Mouse (Mus musculus) embryonic facial prominence, embryonic 14.5 days (tissue): ENCODE measurements around the gene Cxcr6. TPM values are rescaled to one million over a fixed set of nuclear protein-coding genes. Genes with fewer than 3 reads are reported as not detected.

Experiments
- ATAC-seq: fragments of 200-750 bp; cut with Nextera tagmentation; 2 replicates; pipeline ENCODE4 v1.8.0; 2017; ENCODE audit warnings: low read depth, moderate number of reproducible peaks, moderate TSS enrichment
- DNase-seq: peaks from one replicate; pipeline ENCODE4 v3.0.0-alpha.2; 2015; ENCODE audit warnings: low spot score
- H3K27ac ChIP-seq: fragments of 300-500 bp; sonication (generic); replicated peaks from 2 replicates; pipeline ENCODE4 v1.5.1; 2014; ENCODE audit warnings: low read depth, mild to moderate bottlenecking, low read length, moderate library complexity
- H3K27me3 ChIP-seq: fragments of 300-500 bp; sonication (generic); replicated peaks from 2 replicates; pipeline ENCODE4 v1.6.1; 2014; ENCODE audit warnings: low read length; ENCODE audit not compliant: control insufficient read depth, insufficient read depth
- H3K36me3 ChIP-seq: fragments of 300-500 bp; sonication (generic); 2 replicates; pipeline ENCODE4 v1.6.1; 2014; ENCODE audit warnings: low read length, mixed read lengths; ENCODE audit not compliant: control insufficient read depth, insufficient read depth
- H3K4me1 ChIP-seq: fragments of 300-500 bp; sonication (generic); 2 replicates; pipeline ENCODE4 v1.6.1; 2014; ENCODE audit warnings: antibody characterized with exemption, low read length; ENCODE audit not compliant: control insufficient read depth, insufficient read depth
- H3K4me2 ChIP-seq: fragments of 300-500 bp; sonication (generic); 2 replicates; pipeline ENCODE4 v1.6.1; 2014; ENCODE audit warnings: low read depth, mild to moderate bottlenecking, low read length, moderate library complexity, mixed read lengths
- H3K4me3 ChIP-seq: fragments of 300-500 bp; sonication (generic); 2 replicates; pipeline ENCODE4 v1.5.1; 2014; ENCODE audit warnings: low read depth, mild to moderate bottlenecking, low read length
- H3K9ac ChIP-seq: fragments of 300-500 bp; sonication (generic); 2 replicates; pipeline ENCODE4 v1.6.1; 2014; ENCODE audit warnings: low read depth, mild to moderate bottlenecking, low read length, moderate library complexity, mixed read lengths
- H3K9me3 ChIP-seq: fragments of 300-500 bp; sonication (generic); 2 replicates; pipeline ENCODE4 v1.6.1; 2016; ENCODE audit warnings: low read length; ENCODE audit not compliant: control insufficient read depth
- WGBS: fragments of 180-500 bp; shearing (Covaris S2); extraction: QIAGEN DNeasy Blood & Tissue Kit; methylation state at CpG from one replicate; pipeline ENCODE4 v1.1.7; 2014; 5-methylcytosine and 5-hydroxymethylcytosine counted together
- polyA plus RNA-seq: library from polyadenylated mRNA; unstranded; fragments of >200 nt; fragmentation: Nextera tagmentation; extraction: Ambion mirVana; gene quantifications from 2 replicates; pipeline ENCODE4 v1.2.1, GENCODE M21; 2014

The Cxcr6 gene
- polyA plus RNA-seq, 1 experiment from 2014 or later = 0.11 TPM

DNA sequence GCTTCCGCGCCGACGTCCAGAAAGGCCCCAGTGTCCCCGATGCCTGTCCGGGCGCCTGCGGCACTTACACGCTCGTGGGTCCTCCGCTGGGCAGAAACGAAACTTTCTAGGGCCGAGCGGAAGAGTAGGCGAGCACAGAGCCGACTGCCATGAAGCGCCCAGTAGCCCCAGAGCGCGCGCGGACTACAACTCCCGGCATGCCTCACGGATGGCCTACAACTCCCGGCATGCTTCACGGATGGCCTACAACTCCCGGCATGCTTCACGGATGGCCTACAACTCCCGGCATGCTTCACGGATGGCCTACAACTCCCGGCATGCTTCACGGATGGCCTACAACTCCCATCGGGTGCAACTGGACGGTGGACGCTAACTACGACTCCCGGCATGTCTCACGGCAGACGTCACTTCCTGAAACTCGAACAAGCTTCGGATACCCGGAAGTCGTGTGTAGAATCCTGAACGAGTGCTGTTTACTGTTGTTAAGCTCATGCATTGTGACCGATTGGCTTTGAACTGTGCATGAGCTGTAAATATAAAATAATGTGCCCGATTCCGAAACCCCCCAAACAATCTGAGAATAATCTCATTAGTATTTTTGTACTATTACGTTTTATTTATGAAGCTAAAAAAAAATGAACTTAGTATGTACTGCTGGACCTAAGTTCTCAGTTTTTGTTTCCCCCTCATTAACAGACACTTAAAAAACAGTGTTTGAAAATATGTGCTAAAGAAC lies 45.6 kb downstream of the Cxcr6 start, which contains the start of gene Fyco1:
Gene Fyco1, minus strand, starts transcription at position 187 of the 736 bp plus-strand sequence.
- no peaks in the 10 kb centered on the region for H3K27me3 ChIP-seq
- H3K36me3 ChIP-seq = no peaks in the 10 kb centered on the region
- H3K4me3 ChIP-seq = peak within 1 kb of the TSS; percentile 87
- peak; percentile 100 for DNase-seq
- WGBS = under 1% methylated on average over 40 of the region's 47 CpGs
- peaks cover 3% of the 10 kb centered on the region; the same call in 1 of the 2 replicates for H3K4me1 ChIP-seq
- H3K9me3 ChIP-seq = no peaks in the 10 kb centered on the region
- H3K9ac ChIP-seq = peak within 1 kb of the TSS; percentile 91
- ATAC-seq = peak; percentile 97
- H3K27ac ChIP-seq = peak within 1 kb of the TSS; percentile 96
- H3K4me2 ChIP-seq = peak within 1 kb of the TSS; percentile 80

DNA sequence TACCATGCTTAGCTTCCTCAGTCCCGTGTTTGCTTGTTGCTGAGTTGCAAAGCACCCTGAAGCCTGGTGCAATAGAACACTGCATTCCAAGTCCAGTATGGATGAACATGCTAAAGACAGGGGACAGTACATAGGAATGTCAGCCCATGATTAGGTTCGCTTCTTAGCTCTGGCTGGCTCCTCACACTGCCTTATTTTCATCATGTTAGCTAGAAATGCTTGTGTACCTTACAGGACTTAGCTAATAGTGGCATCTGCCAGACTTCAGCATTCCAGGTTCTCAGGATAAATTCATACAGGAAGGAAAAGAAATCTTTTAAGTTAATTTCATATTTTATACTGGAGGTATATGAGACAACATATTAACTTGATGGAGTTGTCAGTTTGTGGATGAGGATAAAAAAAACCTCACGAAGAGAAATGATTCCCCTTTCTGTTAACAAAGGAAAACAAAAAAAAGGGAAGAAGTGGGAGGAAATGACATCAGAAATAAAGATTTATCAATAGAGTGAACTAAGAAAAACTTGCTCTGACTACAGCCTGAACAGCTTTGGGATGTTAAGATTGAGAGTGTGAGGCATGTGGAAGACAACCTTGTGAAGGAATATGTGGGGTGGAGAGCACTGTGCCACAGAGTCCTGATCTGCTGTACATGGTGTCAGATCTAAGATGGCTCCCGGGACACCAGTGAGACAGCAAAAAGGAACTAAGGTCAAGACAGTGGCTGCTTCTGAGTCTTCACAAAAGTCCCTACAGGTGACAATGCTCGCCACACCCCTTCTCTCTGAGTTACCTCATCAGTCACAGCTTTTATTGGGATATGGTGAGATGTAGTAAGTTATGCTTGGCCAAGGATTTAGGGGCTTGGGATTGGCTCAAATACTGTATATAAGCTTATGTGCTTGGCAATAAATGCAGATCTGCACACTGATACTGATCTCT lies 46.4 kb downstream of the Cxcr6 start:
- peak overlapping the region; percentile 59 for H3K27ac ChIP-seq
- H3K4me1 ChIP-seq = peaks cover 3% of the 10 kb centered on the region; the same call in 1 of the 2 replicates
- no peaks in the 10 kb centered on the region for H3K36me3 ChIP-seq
- peak overlapping the region; percentile 55 for H3K4me2 ChIP-seq
- DNase-seq (no peak), ATAC-seq (no peak)
- peak overlapping the region; percentile 41 for H3K4me3 ChIP-seq
- H3K9ac ChIP-seq = peak overlapping the region; percentile 46
- no peaks in the 10 kb centered on the region for H3K9me3 ChIP-seq
- no peaks in the 10 kb centered on the region for H3K27me3 ChIP-seq
- WGBS = 69% methylated on average over 5 of the region's 5 CpGs

DNA sequence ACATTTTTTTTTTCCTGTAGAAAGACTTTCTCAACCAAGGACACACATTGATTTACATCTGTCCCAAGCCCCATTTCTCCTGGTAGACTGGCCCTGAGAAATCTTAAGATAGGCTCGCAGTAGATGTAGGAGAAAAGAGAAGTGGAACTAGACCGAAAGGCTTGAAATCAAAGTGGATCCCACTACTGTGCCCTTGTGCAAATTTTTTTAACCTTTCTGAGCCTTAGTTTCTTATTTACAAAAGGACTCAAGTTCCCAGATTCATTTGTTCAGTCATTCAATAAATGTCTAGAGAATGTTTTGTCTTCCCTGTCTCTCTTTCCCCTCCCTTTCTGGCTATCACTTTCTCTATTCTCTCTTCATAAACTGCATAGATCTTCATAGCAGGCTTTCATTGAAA lies 50.6 kb downstream of the Cxcr6 start:
- Histone ChIP-seq H3K4me1 (peaks cover 3% of the 10 kb centered on the region; the same call in 1 of the 2 replicates), H3K36me3 (no peaks in the 10 kb centered on the region), H3K9me3 (no peaks in the 10 kb centered on the region), H3K4me3 (no peak overlapping the region), H3K27me3 (no peaks in the 10 kb centered on the region), H3K27ac (no peak overlapping the region), H3K4me2 (no peak overlapping the region), H3K9ac (no peak overlapping the region)
- DNase-seq (no peak), ATAC-seq (no peak)
- WGBS = 79% methylated on average over 2 of the region's 2 CpGs

Other genes starting within 250 kb of the Cxcr6 start
- gene Slc6a20b, start 173.9 kb upstream of the Cxcr6 start, polyA plus RNA-seq = 0.10 and 0.17 TPM in 2 replicates
- 0.12 and 0.24 TPM in 2 replicates for gene Ccr9, start 128.0 kb upstream of the Cxcr6 start, polyA plus RNA-seq
- 0.99 and 1.5 TPM in 2 replicates for gene Slc6a20a, start 127.6 kb upstream of the Cxcr6 start, polyA plus RNA-seq
- gene Lztfl1, start 88.8 kb upstream of the Cxcr6 start, polyA plus RNA-seq = 68.4 and 72.1 TPM in 2 replicates
- 12.1 and 15.1 TPM in 2 replicates for gene Fyco1, start 45.4 kb downstream of the Cxcr6 start, polyA plus RNA-seq
- 0.06 TPM in 1 of 2 replicates, not detected in the other for gene Xcr1, start 55.6 kb downstream of the Cxcr6 start, polyA plus RNA-seq
- gene Ccr1, start 162.2 kb downstream of the Cxcr6 start, polyA plus RNA-seq = 4.7 and 5.0 TPM in 2 replicates
- gene Ccr1l1, start 171.9 kb downstream of the Cxcr6 start, polyA plus RNA-seq = not detected in 2 replicates
- 0.20 and 0.28 TPM in 2 replicates for gene Ccr3, start 215.5 kb downstream of the Cxcr6 start, polyA plus RNA-seq